ENCODE assay signal across 8 mouse cellular contexts in genomic region chr17:75465635-75465997, GRCm38 (mm10). TPM values are rescaled to one million over a fixed set of nuclear protein-coding genes. Genes with fewer than 3 reads are reported as not detected.
DNase-seq lines count a peak whose midpoint lies in the region; ATAC-seq and TF ChIP-seq lines count a peak whose summit lies in the region.

No protein-coding gene starts in this region.

- H3K4me2 ChIP-seq in neural tube, embryonic 11.5 days (ENCODE audit: low read depth), result peak overlapping the region; percentile 14; the same call in 1 of the 2 replicates
- H3K4me2 ChIP-seq in limb, embryonic 14.5 days (replicated peaks; ENCODE audit: low read depth, low read length, severe bottlenecking), result peak overlapping the region; percentile 45

- WGBS in heart, embryonic 10.5 days, result 38% methylated on average over 14 of the region's 14 CpGs
- 62% methylated on average over 14 of the region's 14 CpGs for WGBS in neural tube, embryonic 11.5 days
- WGBS in limb, embryonic 14.5 days, result 56% methylated on average over 14 of the region's 14 CpGs

- ATAC-seq in neural tube, embryonic 11.5 days (ENCODE audit: insufficient read depth, low FRiP score, low TSS enrichment), result no peak
- no peak for ATAC-seq in limb, embryonic 14.5 days (ENCODE audit: low FRiP score, low read depth)

- H3K9me3 ChIP-seq in heart, embryonic 10.5 days, result no peaks in the 10 kb centered on the region
- no peaks in the 10 kb centered on the region for H3K9me3 ChIP-seq in neural tube, embryonic 11.5 days (ENCODE audit: control insufficient read depth, low read length)
- no peaks in the 10 kb centered on the region for H3K9me3 ChIP-seq in limb, embryonic 14.5 days (ENCODE audit: control insufficient read depth, low read length)

- H3K27ac ChIP-seq in heart, embryonic 10.5 days, result peak overlapping the region; percentile 77
- no peak overlapping the region for H3K27ac ChIP-seq in neural tube, embryonic 11.5 days (ENCODE audit: low read depth, low read length)
- no peak overlapping the region for H3K27ac ChIP-seq in limb, embryonic 14.5 days (replicated peaks; ENCODE audit: low read depth, low read length)

- H3K36me3 ChIP-seq in heart, embryonic 10.5 days, result no peaks in the 10 kb centered on the region
- H3K36me3 ChIP-seq in neural tube, embryonic 11.5 days (ENCODE audit: control insufficient read depth, insufficient read depth, low read length), result no peaks in the 10 kb centered on the region
- no peaks in the 10 kb centered on the region for H3K36me3 ChIP-seq in limb, embryonic 14.5 days (ENCODE audit: control insufficient read depth, insufficient read depth, low read length)

- peaks cover 24% of the 10 kb centered on the region for H3K4me1 ChIP-seq in heart, embryonic 10.5 days
- no peaks in the 10 kb centered on the region for H3K4me1 ChIP-seq in neural tube, embryonic 11.5 days (ENCODE audit: control insufficient read depth, insufficient read depth, low read length)
- peaks cover 14% of the 10 kb centered on the region for H3K4me1 ChIP-seq in limb, embryonic 14.5 days (ENCODE audit: control insufficient read depth, insufficient read depth, low read length)

- no peak for DNase-seq in heart, embryonic 10.5 days (ENCODE audit: low spot score)
- no peak for DNase-seq in heart, postnatal 10 days
- DNase-seq in neural tube, embryonic 11.5 days (ENCODE audit: low spot score), result no peak
- no peak for DNase-seq in neural tube, embryonic 10.5 days (ENCODE audit: extremely low spot score, low spot score)
- DNase-seq in limb, embryonic 14.5 days (ENCODE audit: low spot score), result no peak
- no peak for DNase-seq in c-Kit-positive CD71-positive TER-119-positive erythroid progenitor cells, embryonic 14.5 days (ENCODE audit: low spot score)
- DNase-seq in urinary bladder, postnatal 10 days (ENCODE audit: low spot score), result no peak
- DNase-seq in layer of hippocampus, adult 9-11 months, result no peak

- no peak for TF ChIP-seq POLR2A in limb, embryonic 14.5 days (IDR thresholded peaks at IDR 0.05; ENCODE audit: borderline replicate concordance, extremely low read depth, insufficient read depth, insufficient read length)

- peak overlapping the region; percentile 54 for H3K4me3 ChIP-seq in heart, embryonic 10.5 days
- H3K4me3 ChIP-seq in neural tube, embryonic 11.5 days (ENCODE audit: low read depth, low read length), result no peak overlapping the region
- peak overlapping the region; percentile 11; the same call in 1 of the 2 replicates for H3K4me3 ChIP-seq in limb, embryonic 14.5 days (replicated peaks; ENCODE audit: low read length)

- intact Hi-C loops in heart, postnatal 10 days (cut with DNase I), result no loop called here

- no peaks in the 10 kb centered on the region for H3K27me3 ChIP-seq in heart, embryonic 10.5 days (ENCODE audit: insufficient read depth, poor library complexity, severe bottlenecking)
- H3K27me3 ChIP-seq in neural tube, embryonic 11.5 days (ENCODE audit: control insufficient read depth, insufficient read depth, low read length), result no peaks in the 10 kb centered on the region
- no peaks in the 10 kb centered on the region for H3K27me3 ChIP-seq in limb, embryonic 14.5 days (ENCODE audit: control insufficient read depth, insufficient read depth, low read length)

- no peak overlapping the region for H3K9ac ChIP-seq in neural tube, embryonic 11.5 days (ENCODE audit: low read length)
- peak overlapping the region; percentile 22; the same call in 1 of the 2 replicates for H3K9ac ChIP-seq in limb, embryonic 14.5 days (ENCODE audit: low read depth, low read length, severe bottlenecking)

RNA-seq across cellular contexts. Expression of gene Rasgrp3, which starts 29.9 kb away (rescaled TPM):
- 15.4 and 18.5 TPM in 2 replicates for polyA plus RNA-seq in heart, embryonic 10.5 days (2016; fragmentation: Nextera tagmentation; extraction: Ambion mirVana)
- total RNA-seq in heart, postnatal 10 days (2021), result 10 to 100 TPM; 46.1 to 67.9 TPM
- 11.6 and 12.7 TPM in 2 replicates for polyA plus RNA-seq in neural tube, embryonic 11.5 days (2014; fragmentation: Nextera tagmentation; extraction: Ambion mirVana)
- 9.3 and 9.4 TPM in 2 replicates for polyA plus RNA-seq in limb, embryonic 14.5 days (2012; rRNA removed)
- 13.9 and 19.1 TPM in 2 replicates for polyA plus RNA-seq in limb, embryonic 14.5 days (2014; fragmentation: Nextera tagmentation; extraction: Ambion mirVana)
